In the genomic region with DNA sequence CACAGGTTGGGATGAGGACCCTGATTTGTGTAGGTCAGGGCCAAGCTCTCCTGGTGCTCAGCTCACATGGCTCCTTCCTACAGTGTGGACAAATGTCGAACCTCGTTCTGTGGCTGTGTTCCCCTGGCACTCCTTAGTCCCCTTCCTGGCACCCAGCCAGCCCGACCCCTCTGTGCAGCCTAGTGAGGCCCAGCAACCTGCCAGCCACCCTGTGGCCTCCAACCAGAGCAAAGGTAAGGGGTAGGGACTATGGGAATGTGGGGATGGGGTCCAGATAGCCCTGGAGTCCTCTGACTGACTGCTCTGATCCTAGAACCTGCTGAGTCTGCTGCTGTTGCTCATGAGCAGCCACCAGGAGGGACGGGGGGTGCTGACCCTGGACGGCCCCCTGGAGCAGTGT, we compare ENCODE assay signal across 8 mouse cellular contexts. TPM values are rescaled to one million over a fixed set of nuclear protein-coding genes. Genes with fewer than 3 reads are reported as not detected.
DNase-seq lines count a peak whose midpoint lies in the region; ATAC-seq and TF ChIP-seq lines count a peak whose summit lies in the region.

No protein-coding gene starts in this region.

- 76% methylated on average over 5 of the region's 5 CpGs for WGBS in liver, postnatal 0 days (ENCODE audit: insufficient replicate concordance)
- 88% methylated on average over 5 of the region's 5 CpGs for WGBS in hindbrain, embryonic 11.5 days
- 65% methylated on average over 5 of the region's 5 CpGs for WGBS in midbrain, embryonic 16.5 days

- H3K9ac ChIP-seq in liver, postnatal 0 days (replicated peaks) = no peak overlapping the region
- peak overlapping the region; percentile 23 for H3K9ac ChIP-seq in hindbrain, embryonic 11.5 days (ENCODE audit: low read depth, low read length)
- no peak overlapping the region; the same call in 1 of the 2 replicates for H3K9ac ChIP-seq in midbrain, embryonic 16.5 days (ENCODE audit: low read depth, low read length)

- peaks cover 37% of the 10 kb centered on the region for H3K4me1 ChIP-seq in liver, postnatal 0 days (ENCODE audit: insufficient read depth)
- peaks cover 32% of the 10 kb centered on the region for H3K4me1 ChIP-seq in hindbrain, embryonic 11.5 days (replicated peaks; ENCODE audit: control insufficient read depth, insufficient read depth, low read length)
- H3K4me1 ChIP-seq in midbrain, embryonic 16.5 days (ENCODE audit: control insufficient read depth, insufficient read depth, low read length) = peaks cover 39% of the 10 kb centered on the region

- no peak overlapping the region for H3K4me3 ChIP-seq in liver, postnatal 0 days (ENCODE audit: low read depth, low read length)
- no peak overlapping the region for H3K4me3 ChIP-seq in hindbrain, embryonic 11.5 days (ENCODE audit: low read depth, low read length)
- no peak overlapping the region for H3K4me3 ChIP-seq in midbrain, embryonic 16.5 days (ENCODE audit: low read depth, low read length)

- peaks cover 51% of the 10 kb centered on the region for H3K36me3 ChIP-seq in liver, postnatal 0 days (replicated peaks; ENCODE audit: insufficient read depth, low read length)
- H3K36me3 ChIP-seq in hindbrain, embryonic 11.5 days (ENCODE audit: control insufficient read depth, insufficient read depth, low read length) = peaks cover 22% of the 10 kb centered on the region
- H3K36me3 ChIP-seq in midbrain, embryonic 16.5 days (ENCODE audit: control insufficient read depth, insufficient read depth, low read length) = peaks cover 46% of the 10 kb centered on the region

- H3K27me3 ChIP-seq in liver, postnatal 0 days (ENCODE audit: insufficient read depth, low read length) = no peaks in the 10 kb centered on the region
- H3K27me3 ChIP-seq in hindbrain, embryonic 11.5 days (ENCODE audit: control insufficient read depth, insufficient read depth, low read length) = no peaks in the 10 kb centered on the region
- H3K27me3 ChIP-seq in midbrain, embryonic 16.5 days (ENCODE audit: control insufficient read depth, insufficient read depth, low read depth, low read length) = no peaks in the 10 kb centered on the region

- no peak for TF ChIP-seq CTCF in liver, postnatal 0 days (IDR thresholded peaks at IDR 0.05; ENCODE audit: low read depth)

- H3K9me3 ChIP-seq in liver, postnatal 0 days (ENCODE audit: low read length) = no peaks in the 10 kb centered on the region
- H3K9me3 ChIP-seq in hindbrain, embryonic 11.5 days (ENCODE audit: control insufficient read depth, low read length) = no peaks in the 10 kb centered on the region
- H3K9me3 ChIP-seq in midbrain, embryonic 16.5 days (replicated peaks; ENCODE audit: control insufficient read depth, low read length, poor library complexity, severe bottlenecking) = no peaks in the 10 kb centered on the region

- no peak overlapping the region for H3K27ac ChIP-seq in liver, postnatal 0 days (ENCODE audit: low read depth)
- H3K27ac ChIP-seq in hindbrain, embryonic 11.5 days (ENCODE audit: low read depth, low read length) = no peak overlapping the region
- H3K27ac ChIP-seq in midbrain, embryonic 16.5 days (ENCODE audit: low read length) = peak overlapping the region; percentile 35; the same call in 1 of the 2 replicates

- TF ChIP-seq EP300 in liver, postnatal 0 days (IDR thresholded peaks at IDR 0.05; ENCODE audit: low read depth) = no peak

- DNase-seq in cerebellum, adult 11 months = peak; percentile 59
- DNase-seq in cerebellum, postnatal 36 days = no peak
- peak; percentile 31 for DNase-seq in liver, postnatal 0 days
- no peak for DNase-seq in liver
- DNase-seq in hindbrain, embryonic 11.5 days (ENCODE audit: low spot score) = no peak
- DNase-seq in frontal cortex, postnatal 14 days (ENCODE audit: low spot score in 2 of 2) = no peak
- no peak for DNase-seq in layer of hippocampus, adult 9-11 months

- ATAC-seq in liver, postnatal 0 days = no peak
- ATAC-seq in hindbrain, embryonic 11.5 days (ENCODE audit: low FRiP score) = no peak
- ATAC-seq in midbrain, embryonic 16.5 days = no peak

- no peak overlapping the region for H3K4me2 ChIP-seq in liver, postnatal 0 days (ENCODE audit: low read depth, low read length)
- H3K4me2 ChIP-seq in hindbrain, embryonic 11.5 days (replicated peaks; ENCODE audit: low read depth, low read length) = 0 out of 2 replicates have a peak overlapping the region, but pooled peaks have one; percentile 5
- peak overlapping the region; percentile 81; the same call in 1 of the 2 replicates for H3K4me2 ChIP-seq in midbrain, embryonic 16.5 days (ENCODE audit: low read length)

RNA-seq across cellular contexts. Expression of a gene that starts 13.0 kb away (rescaled TPM):
- polyA plus RNA-seq in liver, postnatal 0 days (2015; fragmentation: Nextera tagmentation; extraction: Ambion mirVana) = 23.4 and 25.4 TPM in 2 replicates
- polyA plus RNA-seq in hindbrain, embryonic 11.5 days (2014; fragmentation: Nextera tagmentation; extraction: Ambion mirVana) = 335 and 344 TPM in 2 replicates
- polyA plus RNA-seq in midbrain, embryonic 16.5 days (2015; fragmentation: Nextera tagmentation; extraction: Ambion mirVana) = 672 and 703 TPM in 2 replicates

RNA-seq across cellular contexts. Expression of a gene that starts 16.4 kb away (rescaled TPM):
- polyA plus RNA-seq in liver, postnatal 0 days (2015; fragmentation: Nextera tagmentation; extraction: Ambion mirVana) = not detected in 2 replicates
- 0.86 and 1.3 TPM in 2 replicates for polyA plus RNA-seq in hindbrain, embryonic 11.5 days (2014; fragmentation: Nextera tagmentation; extraction: Ambion mirVana)
- 4.3 and 5.6 TPM in 2 replicates for polyA plus RNA-seq in midbrain, embryonic 16.5 days (2015; fragmentation: Nextera tagmentation; extraction: Ambion mirVana)

RNA-seq across cellular contexts. Expression of a gene that starts 17.3 kb away (rescaled TPM):
- polyA plus RNA-seq in liver, postnatal 0 days (2015; fragmentation: Nextera tagmentation; extraction: Ambion mirVana) = 8.9 and 9.7 TPM in 2 replicates
- 25.4 and 39.0 TPM in 2 replicates for polyA plus RNA-seq in hindbrain, embryonic 11.5 days (2014; fragmentation: Nextera tagmentation; extraction: Ambion mirVana)
- polyA plus RNA-seq in midbrain, embryonic 16.5 days (2015; fragmentation: Nextera tagmentation; extraction: Ambion mirVana) = 33.8 and 38.8 TPM in 2 replicates

RNA-seq across cellular contexts. Expression of a gene that starts 21.1 kb away (rescaled TPM):
- polyA plus RNA-seq in liver, postnatal 0 days (2015; fragmentation: Nextera tagmentation; extraction: Ambion mirVana) = not detected in 2 replicates
- 9.9 and 10.6 TPM in 2 replicates for polyA plus RNA-seq in hindbrain, embryonic 11.5 days (2014; fragmentation: Nextera tagmentation; extraction: Ambion mirVana)
- polyA plus RNA-seq in midbrain, embryonic 16.5 days (2015; fragmentation: Nextera tagmentation; extraction: Ambion mirVana) = 83.8 and 98.0 TPM in 2 replicates

RNA-seq across cellular contexts. Expression of a gene that starts 32.2 kb away (rescaled TPM):
- 0.58 and 0.81 TPM in 2 replicates for polyA plus RNA-seq in liver, postnatal 0 days (2015; fragmentation: Nextera tagmentation; extraction: Ambion mirVana)
- polyA plus RNA-seq in hindbrain, embryonic 11.5 days (2014; fragmentation: Nextera tagmentation; extraction: Ambion mirVana) = 10.9 and 11.3 TPM in 2 replicates
- polyA plus RNA-seq in midbrain, embryonic 16.5 days (2015; fragmentation: Nextera tagmentation; extraction: Ambion mirVana) = 23.2 and 23.4 TPM in 2 replicates

Comparison
In these comparisons a context has a peak if more than half of its experiments do, and no peak if none do; other contexts are left out.
1. DNase-seq: peak in cerebellum, adult 11 months (single experiment) and liver, postnatal 0 days (single experiment); none in cerebellum, postnatal 36 days (0 of 2), liver (single experiment), hindbrain, embryonic 11.5 days (single experiment), frontal cortex, postnatal 14 days (0 of 2) and layer of hippocampus, adult 9-11 months (single experiment).
2. RNA of a gene that starts 13.0 kb away (polyA plus RNA-seq): 672 to 703 TPM in midbrain, embryonic 16.5 days and 335 to 344 TPM in hindbrain, embryonic 11.5 days; 23.4 to 25.4 TPM in liver, postnatal 0 days; every median in the first group is over 10 times any median in the second.